Mouse (Mus musculus): ENCODE results near the gene Camsap3. TPM values are rescaled to one million over a fixed set of nuclear protein-coding genes. Genes with fewer than 3 reads are reported as not detected.
A peak's percentile ranks its signal among the peaks of the same experiment; 100 is the strongest.

Camsap3 gene
- polyA plus RNA-seq, 1 experiment = 31.7 TPM

DNA sequence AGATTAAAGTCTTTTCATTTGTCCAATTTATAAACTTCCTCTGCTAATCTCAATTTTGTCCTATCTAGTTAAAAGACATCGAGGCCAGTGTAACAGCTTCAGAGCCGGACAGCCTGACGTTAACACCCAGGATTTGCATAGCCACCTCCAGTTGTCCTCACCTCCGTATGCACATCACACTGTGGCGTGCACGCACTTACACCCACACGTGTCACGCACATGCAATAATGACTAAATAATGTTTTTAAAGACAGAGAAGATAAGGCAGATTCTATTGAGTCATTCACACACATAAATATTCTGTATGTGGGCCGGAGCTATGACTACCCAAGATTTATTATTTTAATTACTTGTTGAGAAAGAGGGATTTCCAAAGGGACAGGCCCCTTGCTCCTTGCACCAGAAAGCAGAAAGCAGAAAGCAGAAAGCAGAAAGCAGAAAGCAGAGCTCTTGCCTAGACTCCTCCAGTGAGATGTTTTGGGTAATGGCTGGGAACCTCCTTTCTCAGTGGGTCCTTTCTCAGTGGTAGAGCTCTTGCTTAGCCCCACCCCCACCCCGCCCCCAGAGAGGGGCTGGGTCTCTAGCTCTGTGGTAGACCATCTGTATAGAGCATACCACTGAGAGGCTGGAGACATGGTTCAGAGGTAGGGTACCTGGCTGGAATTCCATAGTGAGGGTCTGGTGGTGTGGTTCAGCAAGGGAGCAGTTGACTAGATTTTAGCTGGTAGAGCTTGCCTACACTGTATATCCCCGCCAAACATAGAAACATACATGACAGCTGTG lies 67.8 kb downstream of the Camsap3 start:
- no peak for DNase-seq (ENCODE audit: extremely low spot score in 1 of 2, low spot score in 1 of 2)

DNA sequence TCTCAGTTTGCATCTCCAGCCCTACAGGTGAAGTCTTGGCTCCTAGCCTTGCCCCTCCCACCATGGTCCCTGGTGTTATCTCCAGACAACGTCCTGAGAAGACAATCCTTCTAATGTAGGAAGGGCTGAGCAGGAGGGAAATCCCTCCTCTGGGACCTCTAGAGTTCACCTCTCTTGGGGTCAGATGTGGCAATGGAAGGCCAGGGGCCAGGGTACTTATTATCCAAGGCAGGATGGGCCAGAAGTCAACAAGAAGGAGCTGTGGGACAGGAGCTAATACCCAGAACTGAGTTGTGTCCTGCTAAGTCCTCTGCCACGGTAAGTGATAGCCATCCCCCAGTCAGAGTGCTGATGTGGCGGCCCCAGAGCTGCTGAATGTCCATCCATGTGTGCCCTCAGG lies 68.4 kb downstream of the Camsap3 start, which contains the start of gene Retn:
Gene Retn (plus strand): TSS at position 245 of the 400 bp plus-strand sequence.
- no peak for DNase-seq (ENCODE audit: extremely low spot score in 1 of 2, low spot score in 1 of 2)

- DNase-seq (ENCODE audit: extremely low spot score in 1 of 2, low spot score in 1 of 2) = peak in 1 of 2 experiments; percentile 63
Observed at GRCm38 (mm10) chr8:3656725-3657381, 69.8 kb downstream of the Camsap3 start.

Other genes starting within 250 kb of the Camsap3 start
- gene A430078G23Rik, start 233.9 kb upstream of the Camsap3 start, polyA plus RNA-seq (2012; rRNA removed) = 0.46 and 0.52 TPM in 2 replicates
- 29.1 and 33.8 TPM in 2 replicates for gene Arhgef18, start 194.3 kb upstream of the Camsap3 start, polyA plus RNA-seq (2012; rRNA removed)
- 1.6 and 2.0 TPM in 2 replicates for gene Pex11g, start 119.6 kb upstream of the Camsap3 start, polyA plus RNA-seq (2012; rRNA removed)
- gene Tex45, start 116.4 kb upstream of the Camsap3 start, polyA plus RNA-seq (2012; rRNA removed) = 0.19 and 0.28 TPM in 2 replicates
- 48.5 and 50.2 TPM in 2 replicates for gene Zfp358, start 94.2 kb upstream of the Camsap3 start, polyA plus RNA-seq (2012; rRNA removed)
- 215 and 230 TPM in 2 replicates for gene Mcoln1, start 86.8 kb upstream of the Camsap3 start, polyA plus RNA-seq (2012; rRNA removed)
- gene Pnpla6, start 71.9 kb upstream of the Camsap3 start, polyA plus RNA-seq (2012; rRNA removed) = 65.5 and 79.6 TPM in 2 replicates
- 0.56 TPM in 1 of 2 replicates, not detected in the other for gene C330021F23Rik, start 19.3 kb upstream of the Camsap3 start, polyA plus RNA-seq (2012; rRNA removed)
- gene Xab2, start 34.0 kb downstream of the Camsap3 start, polyA plus RNA-seq (2012; rRNA removed) = 56.1 and 56.4 TPM in 2 replicates
- 66.2 and 68.9 TPM in 2 replicates for gene Pet100, start 34.3 kb downstream of the Camsap3 start, polyA plus RNA-seq (2012; rRNA removed)
- 1.5 and 2.2 TPM in 2 replicates for gene Pcp2, start 38.3 kb downstream of the Camsap3 start, polyA plus RNA-seq (2012; rRNA removed)
- 292 and 302 TPM in 2 replicates for gene Stxbp2, start 43.7 kb downstream of the Camsap3 start, polyA plus RNA-seq (2012; rRNA removed)
- 3.1 and 3.7 TPM in 2 replicates for gene Retn, start 68.5 kb downstream of the Camsap3 start, polyA plus RNA-seq (2012; rRNA removed)
- gene Mcemp1, start 78.5 kb downstream of the Camsap3 start, polyA plus RNA-seq (2012; rRNA removed) = 0.23 and 0.24 TPM in 2 replicates
- gene Fcor, start 85.1 kb downstream of the Camsap3 start, polyA plus RNA-seq (2012; rRNA removed) = 17.4 and 17.6 TPM in 2 replicates
- 36.2 and 37.3 TPM in 2 replicates for gene Trappc5, start 89.0 kb downstream of the Camsap3 start, polyA plus RNA-seq (2012; rRNA removed)
- gene Fcer2a, start 106.9 kb downstream of the Camsap3 start, polyA plus RNA-seq (2012; rRNA removed) = 0.10 TPM in 1 of 2 replicates, not detected in the other
- 0.13 and 0.20 TPM in 2 replicates for gene Clec4g, start 133.4 kb downstream of the Camsap3 start, polyA plus RNA-seq (2012; rRNA removed)
- 0.54 TPM in 1 of 2 replicates, not detected in the other for gene Cd209a, start 161.7 kb downstream of the Camsap3 start, polyA plus RNA-seq (2012; rRNA removed)

Data from frontal cortex, adult 2 months (tissue).